Mouse (Mus musculus) intestine, postnatal 0 days (tissue): ENCODE measurements around the gene Klhl23. TPM values are rescaled to one million over a fixed set of nuclear protein-coding genes. Genes with fewer than 3 reads are reported as not detected.

Experiments
- ATAC-seq: fragments of 200-750 bp; cut with Nextera tagmentation; 2 replicates; pipeline ENCODE4 v1.8.0; 2017; ENCODE audit warnings: mild to moderate bottlenecking, moderate TSS enrichment, moderate library complexity
- H3K27ac ChIP-seq: fragments of 300-500 bp; sonication (generic); 2 replicates; pipeline ENCODE4 v1.5.1; 2014; ENCODE audit warnings: mild to moderate bottlenecking, low read depth, low read length, moderate library complexity
- H3K27me3 ChIP-seq: fragments of 300-500 bp; sonication (generic); replicated peaks from 2 replicates; pipeline ENCODE4 v1.6.1; 2014; ENCODE audit warnings: low read length, mixed read lengths; ENCODE audit not compliant: control insufficient read depth, insufficient read depth
- H3K36me3 ChIP-seq: fragments of 300-500 bp; sonication (generic); 2 replicates; pipeline ENCODE4 v1.6.1; 2014; ENCODE audit warnings: mild to moderate bottlenecking, moderate library complexity; ENCODE audit not compliant: control insufficient read depth, insufficient read depth
- H3K4me1 ChIP-seq: fragments of 300-500 bp; sonication (generic); replicated peaks from 2 replicates; pipeline ENCODE4 v1.6.1; 2014; ENCODE audit warnings: antibody characterized with exemption, low read length, mixed read lengths; ENCODE audit not compliant: control insufficient read depth, insufficient read depth
- H3K4me2 ChIP-seq: fragments of 300-500 bp; sonication (generic); replicated peaks from 2 replicates; pipeline ENCODE4 v1.6.1; 2014; ENCODE audit warnings: low read depth, mild to moderate bottlenecking, moderate library complexity
- H3K4me3 ChIP-seq: fragments of 300-500 bp; sonication (generic); 2 replicates; pipeline ENCODE4 v1.5.1; 2014; ENCODE audit warnings: low read depth, low read length
- H3K9ac ChIP-seq: fragments of 300-500 bp; sonication (generic); 2 replicates; pipeline ENCODE4 v1.6.1; 2014; ENCODE audit warnings: mild to moderate bottlenecking, low read depth, low read length
- H3K9me3 ChIP-seq: fragments of 300-500 bp; sonication (generic); 2 replicates; pipeline ENCODE4 v1.6.1; 2016; ENCODE audit warnings: mixed run types; ENCODE audit not compliant: control insufficient read depth
- CTCF ChIP-seq: sonication (generic); IDR thresholded peaks from 2 replicates; pipeline ENCODE4 v1.5.1; 2016; ENCODE audit warnings: low read depth, mild to moderate bottlenecking, control low read depth, antibody characterized with exemption, moderate library complexity
- WGBS: fragments of 180-500 bp; shearing (Covaris S2); extraction: QIAGEN DNeasy Blood & Tissue Kit; methylation state at CpG from one replicate; pipeline ENCODE4 v1.1.7; 2014; 5-methylcytosine and 5-hydroxymethylcytosine counted together
- polyA plus RNA-seq: library from polyadenylated mRNA; unstranded; fragments of >200 nt; fragmentation: Nextera tagmentation; extraction: Ambion mirVana; gene quantifications from 2 replicates; pipeline ENCODE4 v1.2.1, GENCODE M21; 2015

Klhl23 gene
- polyA plus RNA-seq, 1 experiment from 2014 or later = 17.3 TPM

- H3K9me3 ChIP-seq = no peaks in the 10 kb centered on the region
- H3K36me3 ChIP-seq = peaks cover 3% of the 10 kb centered on the region; the same call in 1 of the 2 replicates
- no peaks in the 10 kb centered on the region for H3K4me1 ChIP-seq
- ATAC-seq = no peak
- H3K4me2 ChIP-seq = no peak overlapping the region
- no peak overlapping the region for H3K9ac ChIP-seq
- H3K4me3 ChIP-seq = no peak overlapping the region
- H3K27ac ChIP-seq = no peak overlapping the region
- H3K27me3 ChIP-seq = no peaks in the 10 kb centered on the region
- TF ChIP-seq CTCF = no peak
Measured at GRCm38 (mm10) chr2:69838707-69839106, 17.0 kb downstream of the Klhl23 start.

GRCm38 (mm10) chr2:69840261-69840660 lies 18.5 kb downstream of the Klhl23 start:
- Histone ChIP-seq H3K9me3 (no peaks in the 10 kb centered on the region), H3K36me3 (no peaks in the 10 kb centered on the region; the same call in 1 of the 2 replicates), H3K27me3 (no peaks in the 10 kb centered on the region), H3K27ac (no peak overlapping the region), H3K4me3 (no peak overlapping the region), H3K9ac (no peak overlapping the region), H3K4me2 (no peak overlapping the region), H3K4me1 (no peaks in the 10 kb centered on the region)
- 34% methylated on average over 6 of the region's 6 CpGs for WGBS
- TF ChIP-seq CTCF = no peak
- ATAC-seq = no peak

DNA sequence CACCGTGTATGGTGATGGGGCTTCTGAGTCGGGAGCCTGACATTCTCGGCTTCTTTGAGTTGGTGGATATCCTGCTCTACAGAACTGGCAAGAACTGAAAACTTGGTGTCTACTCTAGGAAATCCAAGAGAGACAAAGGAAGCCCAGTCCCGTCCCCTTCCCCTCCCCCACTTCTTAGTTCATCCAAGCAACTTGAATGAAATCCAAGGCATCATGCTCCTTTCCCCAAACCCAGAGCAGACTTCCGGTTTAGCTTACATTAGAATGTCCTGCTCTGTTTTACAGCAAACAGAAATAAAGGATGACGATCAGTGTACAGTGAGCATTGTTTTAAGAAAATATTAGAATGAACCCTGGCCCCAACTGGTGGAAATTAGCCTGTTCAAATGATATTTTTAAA lies 27.5 kb downstream of the Klhl23 start:
- no peak overlapping the region for H3K9ac ChIP-seq
- no peak overlapping the region for H3K27ac ChIP-seq
- ATAC-seq = no peak
- H3K9me3 ChIP-seq = no peaks in the 10 kb centered on the region
- no peaks in the 10 kb centered on the region for H3K27me3 ChIP-seq
- H3K36me3 ChIP-seq = no peaks in the 10 kb centered on the region
- TF ChIP-seq CTCF = no peak
- H3K4me2 ChIP-seq = no peak overlapping the region
- WGBS = 67% methylated on average over 6 of the region's 6 CpGs
- H3K4me1 ChIP-seq = no peaks in the 10 kb centered on the region
- no peak overlapping the region for H3K4me3 ChIP-seq

DNA sequence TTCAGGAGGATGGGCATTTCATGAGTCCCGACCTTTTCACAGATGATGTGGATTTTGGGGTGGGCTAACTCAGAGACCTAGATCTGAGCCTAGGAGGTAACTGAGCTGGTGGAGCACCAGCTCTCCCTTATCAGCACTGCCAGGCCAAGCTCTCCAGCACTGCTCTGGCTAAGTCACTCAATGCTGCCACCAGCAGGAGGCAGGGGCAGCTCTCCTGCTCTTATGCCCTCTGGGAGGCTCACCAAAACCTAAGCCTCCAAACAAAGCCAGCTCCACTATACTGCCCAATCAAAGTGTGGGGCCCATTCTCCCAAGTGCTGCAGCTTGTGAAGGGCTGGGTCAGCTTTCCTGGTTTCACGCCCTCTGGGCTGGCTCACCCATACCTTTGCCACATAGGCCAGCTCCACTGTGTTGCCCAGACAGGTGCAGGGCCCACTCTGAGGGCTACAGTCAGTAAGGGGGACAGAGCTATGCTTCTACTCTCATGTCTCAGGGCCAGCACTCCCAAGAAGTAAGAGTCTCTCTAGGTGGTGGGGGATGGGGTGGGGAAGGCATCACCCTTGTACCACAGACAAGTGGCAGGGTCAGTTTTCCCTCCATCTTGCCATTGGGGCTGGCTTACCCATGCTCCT lies 29.8 kb downstream of the Klhl23 start:
- Histone ChIP-seq H3K27me3 (no peaks in the 10 kb centered on the region), H3K4me3 (no peak overlapping the region), H3K9me3 (no peaks in the 10 kb centered on the region), H3K36me3 (no peaks in the 10 kb centered on the region), H3K4me1 (no peaks in the 10 kb centered on the region), H3K4me2 (no peak overlapping the region), H3K9ac (no peak overlapping the region), H3K27ac (no peak overlapping the region)
- ATAC-seq = no peak
- 65% methylated on average over 2 of the region's 2 CpGs for WGBS
- peak; percentile 54 for TF ChIP-seq CTCF

GRCm38 (mm10) chr2:69856392-69856791 lies 34.6 kb downstream of the Klhl23 start:
- WGBS = 21% methylated on average over 8 of the region's 8 CpGs
- Histone ChIP-seq H3K27ac (no peak overlapping the region), H3K27me3 (no peaks in the 10 kb centered on the region), H3K4me1 (no peaks in the 10 kb centered on the region), H3K9ac (no peak overlapping the region), H3K4me2 (no peak overlapping the region), H3K9me3 (no peaks in the 10 kb centered on the region), H3K4me3 (no peak overlapping the region), H3K36me3 (no peaks in the 10 kb centered on the region)
- peak; percentile 77 for ATAC-seq
- TF ChIP-seq CTCF = peak; percentile 65

DNA sequence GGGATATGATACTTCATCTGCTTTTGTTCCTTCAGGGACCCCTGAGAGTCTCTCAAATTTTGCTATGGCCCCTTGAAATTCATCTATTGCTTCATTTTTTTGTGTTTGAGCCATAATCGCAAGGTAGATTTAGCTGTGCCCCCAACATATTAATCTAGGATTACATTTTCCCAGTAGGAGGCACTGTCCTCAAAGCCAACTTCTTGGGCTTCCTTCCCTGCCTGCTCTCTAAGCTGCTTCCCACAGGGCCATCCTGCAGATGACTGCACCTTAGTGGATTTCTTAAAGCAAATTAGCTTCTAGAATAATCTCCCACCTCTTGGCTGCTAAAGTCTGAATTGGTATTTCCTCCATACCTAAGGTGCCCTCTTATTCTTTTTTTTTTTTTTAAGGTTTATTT lies 36.1 kb downstream of the Klhl23 start:
- Histone ChIP-seq H3K36me3 (no peaks in the 10 kb centered on the region), H3K4me2 (no peak overlapping the region), H3K9me3 (no peaks in the 10 kb centered on the region), H3K4me3 (no peak overlapping the region), H3K4me1 (no peaks in the 10 kb centered on the region), H3K9ac (no peak overlapping the region), H3K27me3 (no peaks in the 10 kb centered on the region), H3K27ac (no peak overlapping the region)
- 96% methylated on average over 1 of the region's 1 CpGs for WGBS
- TF ChIP-seq CTCF = peak; percentile 60
- ATAC-seq = no peak
